Mouse (Mus musculus) forebrain, postnatal 0 days (tissue): ENCODE measurements at regions not wholly inside any gene's neighbourhood (a gene's known extent, or its start where the extent isn't known, plus 50 kb on each side); places are given as distances from the start of the nearest gene placed in this dataset.

Source experiments
- ATAC-seq: fragments of 200-750 bp; cut with Nextera tagmentation; 2 replicates; pipeline ENCODE4 v1.8.0; 2017; ENCODE audit warnings: mild to moderate bottlenecking, moderate library complexity
- DNase-seq: peaks from one replicate; pipeline ENCODE4 v3.0.0-alpha.2; 2015
- H3K27ac ChIP-seq: fragments of 300-500 bp; sonication (generic); 2 replicates; pipeline ENCODE4 v1.5.1; 2014; ENCODE audit warnings: low read depth, mild to moderate bottlenecking, antibody characterized with exemption, low read length, moderate library complexity, mixed read lengths
- H3K27me3 ChIP-seq: fragments of 300-500 bp; sonication (generic); 2 replicates; pipeline ENCODE4 v1.6.1; 2014; ENCODE audit warnings: mild to moderate bottlenecking, low read length, mixed read lengths; ENCODE audit not compliant: insufficient read depth
- H3K36me3 ChIP-seq: fragments of 300-500 bp; sonication (generic); 2 replicates; pipeline ENCODE4 v1.6.1; 2014; ENCODE audit warnings: mild to moderate bottlenecking, moderate library complexity; ENCODE audit not compliant: insufficient read depth
- H3K4me1 ChIP-seq: fragments of 300-500 bp; sonication (generic); 2 replicates; pipeline ENCODE4 v1.6.1; 2014; ENCODE audit warnings: antibody characterized with exemption; ENCODE audit not compliant: insufficient read depth
- H3K4me2 ChIP-seq: fragments of 300-500 bp; sonication (generic); 2 replicates; pipeline ENCODE4 v1.6.1; 2014; ENCODE audit warnings: low read depth, mild to moderate bottlenecking, moderate library complexity
- H3K4me3 ChIP-seq: fragments of 300-500 bp; sonication (generic); 2 replicates; pipeline ENCODE4 v1.5.1; 2014; ENCODE audit warnings: low read depth, low read length, mixed read lengths
- H3K9ac ChIP-seq: fragments of 300-500 bp; sonication (generic); 2 replicates; pipeline ENCODE4 v1.6.1; 2014; ENCODE audit warnings: mild to moderate bottlenecking
- H3K9me3 ChIP-seq: fragments of 300-500 bp; sonication (generic); 2 replicates; pipeline ENCODE4 v1.6.1; 2016; ENCODE audit warnings: low read length
- CTCF ChIP-seq: sonication (generic); IDR thresholded peaks from 2 replicates; pipeline ENCODE4 v1.5.1; 2016; ENCODE audit warnings: antibody characterized with exemption, control low read depth, low read depth
- WGBS: fragments of 180-500 bp; shearing (Covaris S2); extraction: QIAGEN DNeasy Blood & Tissue Kit; methylation state at CpG from one replicate; pipeline ENCODE4 v1.1.7; 2014; 5-methylcytosine and 5-hydroxymethylcytosine counted together

- Histone ChIP-seq H3K27ac (no peak overlapping the region), H3K9ac (no peak overlapping the region), H3K9me3 (no peaks in the 10 kb centered on the region), H3K4me3 (no peak overlapping the region), H3K4me1 (no peaks in the 10 kb centered on the region), H3K27me3 (no peaks in the 10 kb centered on the region; the same call in 1 of the 2 replicates), H3K4me2 (no peak overlapping the region), H3K36me3 (no peaks in the 10 kb centered on the region)
- ATAC-seq = no peak
- no peak for DNase-seq
- TF ChIP-seq CTCF = no peak
- 83% methylated on average over 2 of the region's 2 CpGs for WGBS
Observed at GRCm38 (mm10) chr6:52478624-52479023, 161.6 kb downstream of the Hibadh start.

DNA sequence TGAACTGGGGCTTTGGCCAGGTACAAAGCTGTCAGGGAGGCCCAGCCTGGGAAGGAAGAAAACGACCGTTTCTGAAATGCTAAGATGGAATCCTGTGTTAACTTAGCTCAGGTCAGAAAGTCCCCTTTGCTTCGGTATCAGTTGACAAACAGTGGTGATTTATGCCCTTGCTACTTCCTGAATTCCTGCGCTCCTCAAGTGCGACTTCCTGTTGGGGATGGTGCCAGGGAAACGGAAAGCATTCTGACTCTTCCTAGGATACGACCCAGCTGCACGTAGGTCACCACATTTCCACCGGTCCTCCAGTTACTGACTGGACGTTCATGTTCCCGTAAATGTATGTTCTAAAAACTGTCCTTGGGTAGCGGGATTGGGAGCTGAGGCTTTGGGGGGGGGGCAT lies 161.0 kb downstream of the Hibadh start:
- 83% methylated on average over 12 of the region's 12 CpGs for WGBS
- no peaks in the 10 kb centered on the region; the same call in 1 of the 2 replicates for H3K27me3 ChIP-seq

GRCm38 (mm10) chr6:52481975-52482374 lies 158.2 kb downstream of the Hibadh start:
- Histone ChIP-seq H3K4me2 (no peak overlapping the region), H3K27me3 (no peaks in the 10 kb centered on the region), H3K27ac (no peak overlapping the region), H3K9ac (no peak overlapping the region), H3K9me3 (no peaks in the 10 kb centered on the region), H3K36me3 (no peaks in the 10 kb centered on the region), H3K4me3 (no peak overlapping the region), H3K4me1 (no peaks in the 10 kb centered on the region)
- TF ChIP-seq CTCF = no peak
- WGBS = 85% methylated on average over 7 of the region's 7 CpGs
- DNase-seq (no peak), ATAC-seq (no peak)

More for the DNA sequence above, 161.0 kb downstream of the Hibadh start:
- ATAC-seq (no peak), DNase-seq (no peak)
- no peaks in the 10 kb centered on the region for H3K9me3 ChIP-seq
- H3K4me3 ChIP-seq = no peak overlapping the region
- no peaks in the 10 kb centered on the region for H3K36me3 ChIP-seq
- no peak overlapping the region for H3K27ac ChIP-seq
- H3K9ac ChIP-seq = no peak overlapping the region
- H3K4me1 ChIP-seq = no peaks in the 10 kb centered on the region
- TF ChIP-seq CTCF = no peak
- no peak overlapping the region for H3K4me2 ChIP-seq

GRCm38 (mm10) chr6:52486146-52486545 lies 154.0 kb downstream of the Hibadh start:
- Histone ChIP-seq H3K27me3 (no peaks in the 10 kb centered on the region), H3K27ac (no peak overlapping the region), H3K9ac (no peak overlapping the region), H3K36me3 (no peaks in the 10 kb centered on the region), H3K4me2 (no peak overlapping the region), H3K9me3 (no peaks in the 10 kb centered on the region), H3K4me1 (no peaks in the 10 kb centered on the region), H3K4me3 (no peak overlapping the region)
- DNase-seq (no peak), ATAC-seq (no peak)
- TF ChIP-seq CTCF = no peak
- WGBS = 62% methylated on average over 9 of the region's 9 CpGs

- Histone ChIP-seq H3K36me3 (no peaks in the 10 kb centered on the region), H3K4me3 (no peak overlapping the region), H3K27ac (no peak overlapping the region), H3K4me1 (no peaks in the 10 kb centered on the region), H3K9me3 (no peaks in the 10 kb centered on the region), H3K4me2 (no peak overlapping the region), H3K27me3 (no peaks in the 10 kb centered on the region), H3K9ac (no peak overlapping the region)
- 83% methylated on average over 4 of the region's 4 CpGs for WGBS
- DNase-seq = no peak
- no peak for TF ChIP-seq CTCF
- ATAC-seq = no peak
Observed at GRCm38 (mm10) chr6:52486655-52487054, 153.5 kb downstream of the Hibadh start.

DNA sequence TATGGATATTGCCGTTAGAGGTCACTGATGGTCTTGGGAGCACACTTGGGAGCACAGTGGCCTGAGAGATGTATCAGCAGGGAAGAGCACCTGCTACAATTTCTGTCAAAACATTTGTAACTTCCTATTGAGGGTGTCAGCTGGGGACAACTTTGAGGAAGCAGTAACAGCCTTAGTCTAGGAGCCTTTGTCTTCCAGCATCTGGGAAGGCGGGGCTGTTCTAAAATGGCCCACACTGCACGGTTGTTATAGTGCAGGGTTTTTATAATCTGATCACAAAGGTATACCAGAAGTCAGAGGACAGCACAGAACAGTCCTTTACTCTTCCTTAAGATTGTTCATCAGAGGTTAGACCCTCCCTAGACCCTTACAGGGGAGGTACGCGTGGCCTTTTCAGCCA lies 152.3 kb downstream of the Hibadh start:
- 89% methylated on average over 5 of the region's 5 CpGs for WGBS
- Histone ChIP-seq H3K4me2 (no peak overlapping the region), H3K36me3 (no peaks in the 10 kb centered on the region), H3K4me1 (no peaks in the 10 kb centered on the region), H3K4me3 (no peak overlapping the region), H3K27ac (no peak overlapping the region), H3K9me3 (no peaks in the 10 kb centered on the region), H3K27me3 (no peaks in the 10 kb centered on the region), H3K9ac (no peak overlapping the region)
- ATAC-seq (no peak), DNase-seq (no peak)
- no peak for TF ChIP-seq CTCF

GRCm38 (mm10) chr6:52490264-52490775 lies 149.9 kb downstream of the Hibadh start:
- TF ChIP-seq CTCF = no peak
- whole genome bisulfite sequencing = 81% methylated on average over 14 of the region's 14 CpGs
- Histone ChIP-seq H3K36me3 (no peaks in the 10 kb centered on the region), H3K9me3 (no peaks in the 10 kb centered on the region), H3K4me1 (no peaks in the 10 kb centered on the region), H3K9ac (no peak overlapping the region), H3K27me3 (no peaks in the 10 kb centered on the region), H3K27ac (no peak overlapping the region), H3K4me2 (no peak overlapping the region), H3K4me3 (no peak overlapping the region)
- DNase-seq = no peak
- no peak for ATAC-seq
